Mouse (Mus musculus) naive thymus-derived CD4-positive, alpha-beta T cell, adult 5 months (primary cell): Measurements from ENCODE around the gene Bpifa6. TPM values are rescaled to one million over a fixed set of nuclear protein-coding genes. Genes with fewer than 3 reads are reported as not detected.

Experiments
- polyA plus RNA-seq: library from polyadenylated mRNA; unstranded; fragments of 100-300 nt; shearing (Covaris generic); gene quantifications from one replicate; pipeline ENCODE4 v1.2.1, GENCODE M21; 2017

Bpifa6 gene
- polyA plus RNA-seq: not detected

GRCm38 (mm10) chr2:153974582-153974981, at the start of gene Bpifa6:
Gene Bpifa6, plus strand, starts transcription at chr2:153974945.

GRCm38 (mm10) chr2:153937843-153938242, 36.9 kb upstream of the Bpifa6 start, which contains the start of gene Bpifb4:
Gene Bpifb4, plus strand, starts transcription at chr2:153938212.

DNA sequence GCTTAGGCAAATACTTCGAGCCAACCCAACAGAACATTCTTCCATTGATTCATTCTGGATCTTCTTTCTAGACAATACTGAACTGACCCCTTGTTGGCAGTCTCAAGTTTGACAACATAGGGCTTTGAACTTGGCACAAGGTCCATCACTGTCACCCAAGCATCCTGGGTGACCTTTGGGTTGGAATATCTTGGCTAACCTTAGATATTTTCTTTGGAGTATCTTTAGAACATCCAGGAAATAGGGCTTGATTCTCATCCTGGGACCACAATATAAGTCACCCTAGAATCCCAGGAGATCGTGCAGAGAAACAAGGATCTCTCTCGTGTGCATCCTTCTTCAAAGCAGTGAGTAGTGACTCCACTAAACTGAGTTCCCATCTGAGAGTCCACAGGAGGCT, 33.2 kb downstream of the Bpifa6 start, which contains the start of gene Bpifa2:
Bpifa2 (plus strand) TSS at position 301 of the 400 bp plus-strand sequence.

Other genes starting within 250 kb of the Bpifa6 start
- gene Mapre1, start 233.7 kb upstream of the Bpifa6 start, polyA plus RNA-seq: 240 TPM
- 0.46 TPM for gene Efcab8, start 195.0 kb upstream of the Bpifa6 start, polyA plus RNA-seq
- gene Sun5, start 103.9 kb upstream of the Bpifa6 start, polyA plus RNA-seq: not detected
- not detected for gene Bpifb2, start 99.9 kb upstream of the Bpifa6 start, polyA plus RNA-seq
- gene Bpifb6, start 74.6 kb upstream of the Bpifa6 start, polyA plus RNA-seq: not detected
- gene Bpifb3, start 56.7 kb upstream of the Bpifa6 start, polyA plus RNA-seq: not detected
- not detected for gene Bpifb4, start 36.7 kb upstream of the Bpifa6 start, polyA plus RNA-seq
- not detected for gene Bpifa2, start 33.3 kb downstream of the Bpifa6 start, polyA plus RNA-seq
- not detected for gene Bpifa3, start 155.4 kb downstream of the Bpifa6 start, polyA plus RNA-seq
- not detected for gene Bpifa1, start 167.9 kb downstream of the Bpifa6 start, polyA plus RNA-seq
- not detected for gene Bpifa5, start 187.7 kb downstream of the Bpifa6 start, polyA plus RNA-seq
- gene Bpifb1, start 215.9 kb downstream of the Bpifa6 start, polyA plus RNA-seq: not detected
- not detected for gene Bpifb5, start 248.8 kb downstream of the Bpifa6 start, polyA plus RNA-seq